Mouse (Mus musculus): ENCODE data around the gene Sorcs3. TPM values are rescaled to one million over a fixed set of nuclear protein-coding genes. Genes with fewer than 3 reads are reported as not detected.

Sorcs3 gene
- total RNA-seq, 2 experiments from 2014 or later, result 0.14 to 0.16 TPM

GRCm38 (mm10) chr19:48285602-48286225, 79.9 kb downstream of the Sorcs3 start:
- DNase-seq, result no peak

GRCm38 (mm10) chr19:48294251-48294650, 88.4 kb downstream of the Sorcs3 start:
- no peak for DNase-seq

DNA sequence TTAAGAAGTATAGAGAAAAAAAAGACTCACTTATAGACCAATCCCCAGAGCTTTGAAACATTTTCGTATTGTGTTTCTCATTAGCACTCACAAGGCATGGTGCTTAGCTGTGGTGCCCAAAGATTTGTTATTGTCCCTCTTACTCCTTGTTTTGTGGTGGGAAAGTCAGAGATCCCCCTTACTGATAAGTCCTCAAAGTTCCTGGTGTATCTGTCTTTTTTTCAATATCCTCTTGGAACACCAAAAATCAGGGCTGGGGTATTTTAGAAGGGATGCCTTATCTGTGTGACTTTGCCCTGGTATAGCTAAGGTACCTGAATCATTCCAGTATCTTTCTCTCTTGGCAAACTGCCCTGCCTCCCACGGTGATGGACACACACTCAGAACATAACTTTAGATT, 92.6 kb downstream of the Sorcs3 start:
- DNase-seq, result no peak

GRCm38 (mm10) chr19:48300440-48301231, 94.8 kb downstream of the Sorcs3 start:
- no peak for DNase-seq

DNA sequence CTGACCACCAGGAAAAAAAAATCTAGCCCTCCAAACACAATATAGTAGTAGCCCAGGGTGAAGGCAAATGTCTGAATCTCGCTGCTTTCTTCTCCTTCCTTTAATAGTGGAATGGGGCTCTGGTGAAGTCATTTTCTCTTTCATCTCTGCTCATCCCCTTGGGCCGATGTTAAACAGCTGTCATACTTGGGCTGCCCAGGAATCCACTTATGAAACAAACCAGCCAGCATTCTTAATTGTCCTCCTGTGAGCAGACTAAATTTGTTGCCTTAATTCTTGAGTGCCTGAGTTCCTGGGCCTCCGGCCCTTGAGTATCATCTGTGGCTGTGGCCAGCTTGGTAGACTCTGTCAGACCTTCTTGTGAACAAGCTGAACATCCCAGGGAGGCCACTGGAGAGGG, 95.5 kb downstream of the Sorcs3 start:
- DNase-seq, result no peak

DNA sequence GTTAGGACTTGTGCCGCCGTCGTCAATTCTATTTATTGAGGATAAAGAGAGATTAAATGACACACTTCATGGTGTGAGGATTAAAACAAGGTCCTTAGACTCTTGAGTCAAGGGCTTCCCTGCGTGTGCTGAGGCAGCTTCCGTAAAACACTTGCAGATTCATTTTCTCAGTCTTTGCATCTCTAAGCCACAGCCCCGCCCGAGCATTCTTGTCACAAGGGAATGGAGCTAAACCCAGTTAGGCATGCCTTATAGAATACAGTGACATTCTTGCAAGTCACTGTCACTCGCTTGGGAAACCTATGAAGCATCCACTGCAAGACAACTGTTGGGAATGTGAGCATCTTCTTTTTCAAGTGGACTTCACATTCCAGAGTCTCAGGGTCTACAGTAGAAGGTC, 102.5 kb downstream of the Sorcs3 start:
- DNase-seq, result no peak

DNA sequence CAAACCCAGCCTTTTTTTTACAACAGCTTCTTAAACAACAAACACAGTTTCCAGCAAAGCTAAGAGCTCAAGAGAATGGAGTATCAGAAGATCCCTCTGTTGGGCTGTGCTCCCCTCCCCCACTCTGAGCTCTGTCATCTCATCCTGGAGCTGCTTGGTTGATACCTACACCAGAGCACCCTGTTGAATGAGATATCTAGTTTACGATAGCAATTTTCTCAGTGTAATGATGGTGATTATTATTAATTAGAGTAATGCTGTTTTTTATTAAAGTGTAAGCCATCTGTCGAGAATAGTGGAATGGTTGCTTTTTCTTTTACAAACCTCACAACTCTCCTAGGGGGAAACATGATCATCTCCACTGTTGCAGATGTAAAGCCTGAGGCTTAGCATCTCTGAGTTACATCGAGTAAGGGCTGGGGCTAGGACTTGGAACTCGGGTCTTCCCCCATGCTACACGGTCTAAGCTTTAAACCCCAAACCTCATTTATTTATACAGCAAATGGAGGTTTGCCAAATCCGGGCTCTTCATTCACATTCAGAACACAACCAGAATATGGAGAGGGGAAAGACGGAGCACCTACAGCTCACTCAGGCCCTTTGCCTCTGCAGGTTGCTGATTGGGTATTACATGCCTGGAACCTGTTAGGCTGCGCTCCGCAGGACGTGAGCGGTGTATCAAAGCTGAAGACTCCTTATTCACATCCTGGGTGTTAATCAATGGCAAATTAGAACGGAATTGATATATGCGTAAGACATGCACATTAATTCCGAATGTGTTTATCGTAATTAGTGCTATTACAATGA, 103.9 kb downstream of the Sorcs3 start:
- no peak for DNase-seq

DNA sequence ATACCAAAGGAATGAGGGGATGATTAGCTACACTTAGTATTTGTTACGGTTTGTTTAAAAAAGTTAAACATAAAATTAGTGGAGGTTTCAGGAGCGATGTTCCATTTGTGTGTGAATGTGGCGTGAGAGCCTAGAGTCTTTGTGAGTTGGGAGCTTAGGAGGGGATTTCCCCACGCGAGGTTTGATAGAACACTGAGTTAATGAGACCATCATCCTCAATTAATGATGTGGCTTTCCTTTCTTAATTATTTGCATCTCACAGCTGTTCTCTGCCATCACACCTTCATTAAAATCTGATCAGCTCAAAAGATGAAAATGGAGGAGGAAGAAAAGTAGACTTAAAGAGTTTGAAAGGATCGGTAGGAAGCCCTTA, 104.5 kb downstream of the Sorcs3 start:
- no peak for DNase-seq

DNA sequence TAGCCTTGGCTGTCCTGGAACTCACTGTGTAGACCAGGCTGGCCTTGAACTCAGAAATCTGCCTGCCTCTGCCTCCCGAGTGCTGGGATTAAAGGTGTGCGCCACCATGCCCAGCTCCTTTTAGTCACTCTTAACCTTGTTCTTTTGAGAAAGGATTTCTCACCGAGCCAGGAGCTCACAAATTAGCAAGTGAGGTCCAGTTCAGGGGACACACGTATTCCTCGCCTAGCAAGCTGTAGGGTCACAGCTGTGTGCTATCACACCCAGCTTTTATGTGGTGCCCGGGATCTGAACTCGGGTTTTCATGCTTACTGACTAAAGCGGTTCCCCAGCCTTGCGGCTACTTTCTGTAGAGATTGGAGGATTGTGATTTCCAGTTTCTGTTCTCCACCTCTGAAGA, 108.0 kb downstream of the Sorcs3 start:
- no peak for DNase-seq

GRCm38 (mm10) chr19:48327115-48327514, 121.3 kb downstream of the Sorcs3 start:
- no peak for DNase-seq

- DNase-seq, result no peak
Observed at GRCm38 (mm10) chr19:48328171-48328570, 122.3 kb downstream of the Sorcs3 start.

DNA sequence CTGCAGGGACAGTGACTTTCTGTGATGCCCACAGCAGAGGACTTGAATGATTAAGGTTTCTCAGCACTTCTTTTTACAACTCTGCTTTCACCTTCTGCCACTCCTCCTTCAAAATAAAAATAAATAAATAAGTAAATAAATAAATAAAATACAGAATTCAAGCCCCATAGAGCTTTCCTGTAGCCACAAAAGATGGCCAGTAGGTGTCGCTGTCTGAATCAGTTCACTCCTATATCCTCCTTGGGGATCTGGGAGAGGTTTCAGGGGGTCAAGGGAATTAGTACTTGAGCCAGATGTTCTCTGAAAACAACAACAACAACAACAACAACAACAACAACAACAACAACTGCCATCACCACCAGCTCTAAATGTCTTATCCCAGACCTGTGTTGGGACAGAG, 125.8 kb downstream of the Sorcs3 start:
- peak; percentile 9 for DNase-seq

DNA sequence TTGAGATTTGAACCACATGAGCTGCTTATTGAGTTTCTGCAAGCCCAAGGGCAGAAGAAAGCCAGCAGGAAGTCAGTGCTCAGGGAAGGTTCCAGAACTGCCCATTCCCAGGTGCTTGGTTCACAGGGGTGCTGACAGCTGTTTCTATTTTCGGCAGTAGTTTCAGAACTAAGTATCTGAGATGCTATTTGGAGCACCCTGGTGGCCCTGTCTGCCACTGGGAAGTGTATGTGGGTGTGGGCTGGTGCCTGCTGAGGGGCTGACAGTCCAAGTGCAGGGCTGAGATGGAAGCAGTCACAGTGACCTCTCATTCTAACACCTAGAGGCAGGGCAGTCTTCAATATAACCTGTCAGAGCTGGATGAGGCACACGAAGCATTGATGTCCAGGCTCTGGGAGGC, 127.3 kb downstream of the Sorcs3 start:
- DNase-seq, result peak; percentile 49

- no peak for DNase-seq
Observed at GRCm38 (mm10) chr19:48337461-48337860, 131.6 kb downstream of the Sorcs3 start.

GRCm38 (mm10) chr19:48338098-48338497, 132.3 kb downstream of the Sorcs3 start:
- DNase-seq, result no peak

DNA sequence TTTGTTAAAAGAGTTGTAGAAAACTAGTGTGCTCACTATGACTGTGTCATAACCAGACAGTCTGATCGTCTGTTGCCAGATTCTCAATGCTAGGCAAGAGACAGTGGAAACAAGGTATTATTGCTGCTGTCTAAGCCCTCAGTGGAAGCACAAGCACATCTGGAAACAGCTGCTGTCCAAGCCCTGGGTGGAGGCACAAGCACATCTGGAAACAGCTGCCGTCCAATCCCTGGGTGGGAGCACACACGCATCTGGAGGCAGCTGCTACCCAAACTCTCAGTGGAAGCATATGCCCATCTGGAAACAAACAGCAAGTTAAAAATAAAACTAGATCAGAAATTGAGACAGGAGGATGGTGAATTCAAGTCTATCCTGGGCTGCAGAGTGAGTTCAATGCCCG, 136.9 kb downstream of the Sorcs3 start:
- peak; percentile 20 for DNase-seq

GRCm38 (mm10) chr19:48343442-48343841, 137.6 kb downstream of the Sorcs3 start:
- DNase-seq, result no peak

DNA sequence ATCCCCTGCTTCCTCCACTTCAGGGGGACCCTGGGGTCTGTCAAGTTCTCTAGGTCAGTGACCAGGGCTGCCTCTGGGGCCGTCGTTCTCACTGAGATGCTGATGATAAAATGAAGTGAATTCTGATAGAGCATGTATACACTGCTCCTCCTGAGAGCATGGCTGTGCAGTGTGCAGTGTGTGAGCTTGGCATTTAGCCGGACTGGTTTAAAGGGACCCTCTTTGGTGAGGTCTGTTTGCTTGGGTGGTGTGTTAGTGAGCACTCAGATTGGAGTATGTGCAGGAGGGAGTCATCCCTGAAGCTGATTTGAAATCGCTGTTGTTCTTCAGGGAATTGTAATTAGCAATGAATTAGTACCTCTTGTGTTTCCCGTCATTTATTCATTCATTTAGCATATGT, 141.3 kb downstream of the Sorcs3 start:
- DNase-seq, result no peak

DNA sequence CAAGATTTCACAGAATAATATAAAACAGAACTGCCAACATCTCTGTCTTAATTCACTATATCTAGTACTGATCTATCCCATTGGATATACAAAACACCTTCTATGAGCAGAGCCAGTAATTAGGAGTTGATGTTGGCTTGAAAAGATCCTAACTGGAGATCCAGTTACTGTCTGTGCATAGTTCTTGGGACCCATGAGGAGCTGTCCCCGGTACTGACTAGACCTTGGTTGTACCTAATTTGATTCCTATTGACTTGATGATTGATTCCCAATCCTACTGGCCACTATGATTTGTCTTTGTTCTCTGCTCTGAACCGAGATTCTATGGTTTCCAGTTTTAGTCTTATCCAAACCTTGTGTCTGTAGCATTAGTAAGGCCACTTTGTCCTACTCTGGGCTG, 151.0 kb downstream of the Sorcs3 start:
- no peak for DNase-seq

GRCm38 (mm10) chr19:48362167-48362566, 156.3 kb downstream of the Sorcs3 start:
- DNase-seq, result no peak

DNA sequence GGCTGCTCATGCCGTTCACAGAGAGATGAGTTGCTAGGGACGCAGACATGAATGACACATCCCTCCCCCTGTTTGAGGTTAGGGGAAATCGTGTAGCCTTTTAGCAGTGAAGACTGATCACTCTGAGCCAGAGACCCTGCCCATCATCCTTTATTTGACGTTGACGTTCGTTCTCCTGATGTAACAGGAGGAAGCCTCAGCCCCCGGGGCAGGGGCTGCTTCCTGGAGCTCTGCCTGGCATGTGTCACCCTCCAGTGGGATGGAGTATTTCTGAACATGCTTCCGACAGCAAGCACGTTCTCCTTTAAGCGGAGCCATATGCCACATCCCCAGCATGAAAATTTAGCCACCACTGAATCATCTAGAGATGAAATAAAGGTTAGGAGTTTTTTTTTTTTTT, 162.2 kb downstream of the Sorcs3 start:
- no peak for DNase-seq

GRCm38 (mm10) chr19:48371787-48372186, 166.0 kb downstream of the Sorcs3 start:
- no peak for DNase-seq

DNA sequence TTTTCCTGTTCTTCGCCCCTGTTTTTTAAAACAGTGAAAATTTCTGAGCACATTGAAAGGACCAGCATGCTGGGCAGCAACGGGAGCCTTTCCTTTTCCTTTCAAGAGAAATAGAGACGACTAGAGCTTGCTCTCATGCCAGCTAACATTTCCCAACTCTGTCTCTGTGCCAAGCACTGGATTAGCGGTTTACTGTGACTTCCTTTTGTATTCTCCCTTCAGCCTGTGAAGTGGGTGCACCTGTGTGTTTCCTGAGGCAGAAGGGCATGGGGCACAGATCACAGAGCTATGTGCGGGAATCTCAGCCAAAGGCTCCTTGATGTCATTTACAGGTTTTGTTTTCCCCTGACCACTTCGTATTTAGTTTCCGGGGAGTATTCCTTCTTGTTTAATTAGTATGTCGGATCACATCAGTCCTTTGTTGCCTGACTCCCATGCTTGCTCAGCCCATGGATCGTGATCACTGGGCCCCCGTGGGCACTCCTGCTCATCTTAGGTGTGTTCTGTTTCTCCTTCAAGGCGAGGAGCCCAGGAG, 172.2 kb downstream of the Sorcs3 start:
- DNase-seq, result no peak

Data from heart, postnatal 4 days (tissue).